ENCODE assay signal across 8 mouse cellular contexts in genomic region chr3:87033357-87033756, GRCm38 (mm10). TPM values are rescaled to one million over a fixed set of nuclear protein-coding genes. Genes with fewer than 3 reads are reported as not detected.
DNase-seq lines count a peak whose midpoint lies in the region; ATAC-seq and TF ChIP-seq lines count a peak whose summit lies in the region.

No protein-coding gene starts in this region.

- no peaks in the 10 kb centered on the region for H3K36me3 ChIP-seq in forebrain, embryonic 16.5 days (ENCODE audit: control insufficient read depth, insufficient read depth)
- H3K36me3 ChIP-seq in hindbrain, postnatal 0 days (ENCODE audit: insufficient read depth, low read length): no peaks in the 10 kb centered on the region
- H3K36me3 ChIP-seq in stomach, postnatal 0 days (ENCODE audit: control insufficient read depth, insufficient read depth, low read length): no peaks in the 10 kb centered on the region

- 26% methylated on average over 8 of the region's 8 CpGs for WGBS in forebrain, embryonic 16.5 days
- WGBS in hindbrain, postnatal 0 days: 26% methylated on average over 8 of the region's 8 CpGs
- WGBS in stomach, postnatal 0 days: 18% methylated on average over 8 of the region's 8 CpGs

- peak; percentile 95 for TF ChIP-seq CTCF in hindbrain, postnatal 0 days (IDR thresholded peaks at IDR 0.05; ENCODE audit: low read depth)
- peak; percentile 94 for TF ChIP-seq CTCF in stomach, postnatal 0 days (IDR thresholded peaks at IDR 0.05; ENCODE audit: low read depth)

- DNase-seq in heart, adult 11 months: peak; percentile 88
- no peak for DNase-seq in heart, postnatal 25 days (ENCODE audit: low spot score)
- DNase-seq in c-Kit-positive CD71-positive TER-119-positive erythroid progenitor cells, embryonic 14.5 days (ENCODE audit: low spot score): peak; percentile 37
- DNase-seq in hindbrain, postnatal 0 days (ENCODE audit: low spot score): peak; percentile 88
- DNase-seq in left cerebral cortex, postnatal 10 days (ENCODE audit: extremely low spot score in 1 of 2, low spot score in 2 of 2): peak; percentile 62 to 78
- DNase-seq in naive thymus-derived CD4-positive, alpha-beta T cell, adult 2 months (ENCODE audit: low read depth): peak; percentile 73
- DNase-seq in stomach, postnatal 0 days (ENCODE audit: low spot score): peak; percentile 72

- no peak overlapping the region for H3K4me2 ChIP-seq in forebrain, embryonic 16.5 days (ENCODE audit: low read length)
- H3K4me2 ChIP-seq in hindbrain, postnatal 0 days (ENCODE audit: low read depth, low read length): no peak overlapping the region
- H3K4me2 ChIP-seq in stomach, postnatal 0 days (replicated peaks; ENCODE audit: low read depth): no peak overlapping the region

- no peak overlapping the region for H3K4me3 ChIP-seq in forebrain, embryonic 16.5 days (replicated peaks; ENCODE audit: low read length)
- H3K4me3 ChIP-seq in hindbrain, postnatal 0 days (ENCODE audit: low read length): no peak overlapping the region
- no peak overlapping the region for H3K4me3 ChIP-seq in stomach, postnatal 0 days (ENCODE audit: low read depth, low read length)

- ATAC-seq in forebrain, embryonic 16.5 days: peak; percentile 66
- ATAC-seq in hindbrain, postnatal 0 days: peak; percentile 66; the same call in 1 of the 2 replicates
- 0 out of 2 replicates have a peak, but pooled peaks have one; percentile 47 for ATAC-seq in stomach, postnatal 0 days (ENCODE audit: low FRiP score, low TSS enrichment)

- H3K27ac ChIP-seq in forebrain, embryonic 16.5 days (ENCODE audit: low read length): no peak overlapping the region
- no peak overlapping the region for H3K27ac ChIP-seq in hindbrain, postnatal 0 days
- no peak overlapping the region for H3K27ac ChIP-seq in stomach, postnatal 0 days (replicated peaks)

- no peaks in the 10 kb centered on the region for H3K27me3 ChIP-seq in forebrain, embryonic 16.5 days (replicated peaks; ENCODE audit: control insufficient read depth, insufficient read depth, low read length)
- no peaks in the 10 kb centered on the region for H3K27me3 ChIP-seq in hindbrain, postnatal 0 days (ENCODE audit: insufficient read depth, low read length)
- H3K27me3 ChIP-seq in stomach, postnatal 0 days (ENCODE audit: control insufficient read depth, insufficient read depth, low read length): no peaks in the 10 kb centered on the region

- intact Hi-C loops in heart, postnatal 25 days (cut with DNase I): loop anchor here (2.0 to 5.0 kb wide), 3 partner anchors 143 to 469 kb away; no protein-coding TSS in a partner anchor
- intact Hi-C loops in left cerebral cortex, postnatal 10 days (cut with DNase I): loop anchor here (2.0 to 5.0 kb wide), 3 partner anchors 141 to 529 kb away; partner anchors contain the start of gene Kirrel

- no peak for TF ChIP-seq EP300 in stomach, postnatal 0 days (optimal IDR thresholded peaks at IDR 0.05)

- no peaks in the 10 kb centered on the region for H3K9me3 ChIP-seq in forebrain, embryonic 16.5 days (ENCODE audit: control insufficient read depth, low read length)
- H3K9me3 ChIP-seq in hindbrain, postnatal 0 days (ENCODE audit: low read length): no peaks in the 10 kb centered on the region
- no peaks in the 10 kb centered on the region for H3K9me3 ChIP-seq in stomach, postnatal 0 days (ENCODE audit: control insufficient read depth, low read length)

- H3K4me1 ChIP-seq in forebrain, embryonic 16.5 days (replicated peaks; ENCODE audit: control insufficient read depth, insufficient read depth, low read length): no peaks in the 10 kb centered on the region
- H3K4me1 ChIP-seq in hindbrain, postnatal 0 days (ENCODE audit: insufficient read depth, low read length): no peaks in the 10 kb centered on the region
- no peaks in the 10 kb centered on the region for H3K4me1 ChIP-seq in stomach, postnatal 0 days (replicated peaks; ENCODE audit: control insufficient read depth, insufficient read depth)

- no peak overlapping the region for H3K9ac ChIP-seq in forebrain, embryonic 16.5 days (replicated peaks; ENCODE audit: low read depth, low read length)
- no peak overlapping the region for H3K9ac ChIP-seq in hindbrain, postnatal 0 days (replicated peaks; ENCODE audit: low read length)
- H3K9ac ChIP-seq in stomach, postnatal 0 days (ENCODE audit: low read length): no peak overlapping the region

RNA-seq across cellular contexts. Expression of gene Cd1d1, which starts 34.1 kb away (rescaled TPM):
- 1 to 10 TPM; 2.7 to 4.7 TPM for total RNA-seq in heart, postnatal 25 days (2021)
- 69.8 and 80.4 TPM in 2 replicates for polyA plus RNA-seq in forebrain, embryonic 16.5 days (2015; fragmentation: Nextera tagmentation; extraction: Ambion mirVana)
- total RNA-seq in hindbrain, postnatal 0 days (2014; rRNA removed): 12.4 and 20.5 TPM in 2 replicates
- 31.5 and 40.8 TPM in 2 replicates for polyA plus RNA-seq in hindbrain, postnatal 0 days (2015; fragmentation: Nextera tagmentation; extraction: Ambion mirVana)
- total RNA-seq in left cerebral cortex, postnatal 10 days (2021): 1 to 10 TPM; 2.1 to 3.0 TPM
- 10.7 and 12.1 TPM in 2 replicates for polyA plus RNA-seq in stomach, postnatal 0 days (2015; fragmentation: Nextera tagmentation; extraction: Ambion mirVana)
